Mouse (Mus musculus) frontal cortex, postnatal 25 days (tissue): ENCODE data around the gene Fbxw11.
"Not testable (repeated sequence)": the region's sequence is repeated elsewhere in the genome, so short reads cannot be mapped to it uniquely, and the experiment has no call there.

Experiments
- DNase-seq, 2 experiments: peaks; one replicate each; pipeline ENCODE4 v3.0.0; 2022; ENCODE audit warnings: low spot score in 2 of 2

The Fbxw11 gene

GRCm38 (mm10) chr11:32671480-32671879, 29.0 kb downstream of the Fbxw11 start:
- DNase-seq: no peak

DNA sequence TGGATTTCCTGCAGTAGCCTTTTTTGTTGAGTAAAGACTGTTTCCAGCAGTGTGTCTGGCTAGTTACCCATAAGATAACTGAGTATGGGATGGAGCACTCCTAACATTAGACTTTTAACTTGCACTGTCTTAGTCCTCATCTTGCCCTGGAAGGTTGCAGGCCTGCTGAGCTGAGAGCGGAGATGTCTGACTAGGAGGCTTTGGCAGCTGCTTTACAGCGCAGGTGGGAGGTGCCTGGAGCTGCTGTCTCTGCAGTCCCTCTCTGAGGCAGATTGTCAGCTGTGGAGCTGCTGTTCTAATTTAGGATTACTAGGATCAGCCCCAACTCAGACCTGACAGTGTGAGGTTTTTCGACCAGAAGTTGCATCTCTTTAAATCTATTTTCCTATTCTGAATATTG, 34.3 kb downstream of the Fbxw11 start:
- DNase-seq: peak in 1 of 2 experiments; percentile 37

DNA sequence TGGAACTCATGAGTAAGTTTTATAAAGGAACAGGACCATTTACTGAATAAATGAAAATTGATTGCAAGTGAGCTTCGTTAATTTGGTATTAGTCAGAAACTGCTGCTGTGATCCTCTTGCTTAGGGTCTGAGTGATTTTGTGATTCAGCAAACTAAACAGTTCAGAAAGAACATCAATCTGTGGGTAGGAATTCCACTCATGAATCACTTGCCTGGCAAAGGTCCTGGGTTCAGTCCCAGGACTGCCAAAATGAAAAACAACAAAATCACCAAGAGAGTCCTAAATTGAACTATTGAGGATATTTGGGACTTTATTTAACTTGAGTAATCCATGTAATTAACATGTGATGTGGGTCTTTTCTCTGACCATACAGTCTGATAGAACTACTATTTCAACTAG, 35.3 kb downstream of the Fbxw11 start:
- DNase-seq: no peak

GRCm38 (mm10) chr11:32679091-32679490, 36.6 kb downstream of the Fbxw11 start:
- DNase-seq: not testable (repeated sequence)

- no peak for DNase-seq
Observed at GRCm38 (mm10) chr11:32680014-32680413, 37.5 kb downstream of the Fbxw11 start.

DNA sequence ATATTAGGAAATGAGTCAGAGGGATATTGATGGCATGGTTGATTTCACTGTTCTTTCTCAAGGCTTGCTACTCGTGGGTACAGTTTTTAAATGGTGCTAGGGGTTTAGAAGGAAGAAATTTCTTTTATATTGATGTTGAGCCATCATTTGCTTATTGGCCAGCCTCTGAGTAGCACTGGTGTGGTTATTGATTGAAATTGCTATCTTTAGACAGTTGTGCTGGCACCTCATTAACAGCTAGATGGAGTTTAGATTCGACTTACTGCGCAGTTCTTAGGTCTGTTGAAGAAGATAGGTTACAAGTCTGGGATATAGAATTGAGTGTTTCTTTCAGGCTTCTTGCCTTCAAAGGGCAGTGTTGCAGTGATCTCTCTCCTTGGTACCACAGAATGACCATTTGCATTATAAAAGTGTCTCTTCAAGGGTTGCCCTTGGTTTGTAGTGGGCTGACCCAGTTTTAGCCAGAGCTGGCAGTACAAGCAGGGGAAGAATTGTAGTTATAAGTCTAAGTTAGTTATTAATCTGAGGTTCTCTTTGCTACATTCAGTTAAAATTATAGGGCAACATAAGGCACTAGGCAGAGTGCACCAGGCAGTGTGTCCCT, 38.8 kb downstream of the Fbxw11 start:
- DNase-seq: no peak

DNA sequence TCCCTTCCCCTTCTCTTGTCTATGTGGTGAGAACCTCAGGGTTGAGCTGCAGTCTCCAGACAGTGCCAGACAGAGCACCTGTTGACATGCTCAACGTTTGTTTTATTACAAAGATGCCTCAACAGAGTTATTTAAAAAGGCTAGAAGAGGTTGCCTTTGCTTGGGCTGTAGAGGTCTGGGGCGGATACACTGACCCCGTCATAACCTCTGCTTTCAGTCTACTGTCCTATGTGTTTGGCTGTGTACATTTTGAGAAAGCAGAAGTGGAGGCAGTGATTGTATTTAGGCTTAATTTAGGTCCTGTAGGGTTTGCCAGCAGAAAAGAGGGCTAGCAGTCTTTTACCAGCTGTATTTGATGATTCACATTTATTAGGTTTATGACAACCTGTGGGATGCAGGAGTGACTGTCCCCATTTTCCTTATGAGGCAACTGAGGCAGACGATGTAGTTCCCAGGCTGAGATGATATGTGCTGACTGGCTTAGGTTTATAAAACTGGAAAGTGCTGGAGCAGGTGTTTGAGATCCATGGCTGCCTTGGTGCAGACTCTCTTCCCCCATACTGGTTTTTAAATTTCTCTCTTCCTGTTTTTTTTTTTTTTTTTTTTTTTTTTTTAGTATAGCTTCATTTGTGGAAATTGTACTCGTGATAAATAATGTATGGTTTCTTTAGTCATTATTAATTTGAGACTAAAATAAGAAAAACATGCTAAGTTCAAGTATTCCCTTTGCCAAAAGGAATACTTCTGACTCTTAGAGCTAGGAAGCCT, 40.0 kb downstream of the Fbxw11 start:
- DNase-seq: no peak

- no peak for DNase-seq
Observed at GRCm38 (mm10) chr11:32684690-32685254, 42.2 kb downstream of the Fbxw11 start.

- DNase-seq: no peak
Observed at GRCm38 (mm10) chr11:32688245-32688855, 45.8 kb downstream of the Fbxw11 start.

GRCm38 (mm10) chr11:32689510-32689909, 47.0 kb downstream of the Fbxw11 start:
- no peak for DNase-seq

GRCm38 (mm10) chr11:32692834-32693233, 50.3 kb downstream of the Fbxw11 start:
- DNase-seq: no peak

DNA sequence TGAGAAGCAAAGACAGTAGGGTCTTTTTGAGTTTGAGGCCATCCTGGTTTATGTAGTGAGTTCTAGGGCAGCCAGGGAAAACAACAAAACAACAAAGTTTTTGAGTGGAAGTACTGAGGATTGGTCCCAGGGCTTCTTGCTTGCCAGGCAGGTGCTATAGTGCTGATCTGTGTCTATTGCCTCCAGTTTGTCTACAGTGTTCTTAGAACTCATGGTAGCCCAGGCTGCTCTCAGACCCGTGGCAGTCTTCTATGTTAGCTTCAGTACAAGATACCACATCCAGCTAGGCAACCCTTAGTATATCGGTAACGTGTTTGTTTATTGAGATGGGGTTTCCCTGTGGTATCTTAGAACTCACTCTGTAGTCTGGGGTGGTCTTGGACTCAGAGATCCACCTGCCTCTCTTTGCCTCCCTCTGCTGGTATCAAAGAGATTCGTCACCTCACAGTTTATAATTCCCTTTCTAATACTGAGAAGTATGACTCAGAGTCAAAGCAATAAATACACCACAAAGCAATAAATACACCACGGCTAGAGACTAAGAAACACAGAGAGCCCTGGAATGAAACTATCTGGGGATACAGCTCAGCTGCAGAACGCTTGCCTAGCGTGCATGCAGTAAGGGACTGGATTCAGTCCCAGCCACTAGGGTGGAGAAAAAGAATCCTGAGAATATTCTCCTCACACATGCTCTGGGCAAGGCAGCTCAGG, 51.1 kb downstream of the Fbxw11 start:
- no peak for DNase-seq

DNA sequence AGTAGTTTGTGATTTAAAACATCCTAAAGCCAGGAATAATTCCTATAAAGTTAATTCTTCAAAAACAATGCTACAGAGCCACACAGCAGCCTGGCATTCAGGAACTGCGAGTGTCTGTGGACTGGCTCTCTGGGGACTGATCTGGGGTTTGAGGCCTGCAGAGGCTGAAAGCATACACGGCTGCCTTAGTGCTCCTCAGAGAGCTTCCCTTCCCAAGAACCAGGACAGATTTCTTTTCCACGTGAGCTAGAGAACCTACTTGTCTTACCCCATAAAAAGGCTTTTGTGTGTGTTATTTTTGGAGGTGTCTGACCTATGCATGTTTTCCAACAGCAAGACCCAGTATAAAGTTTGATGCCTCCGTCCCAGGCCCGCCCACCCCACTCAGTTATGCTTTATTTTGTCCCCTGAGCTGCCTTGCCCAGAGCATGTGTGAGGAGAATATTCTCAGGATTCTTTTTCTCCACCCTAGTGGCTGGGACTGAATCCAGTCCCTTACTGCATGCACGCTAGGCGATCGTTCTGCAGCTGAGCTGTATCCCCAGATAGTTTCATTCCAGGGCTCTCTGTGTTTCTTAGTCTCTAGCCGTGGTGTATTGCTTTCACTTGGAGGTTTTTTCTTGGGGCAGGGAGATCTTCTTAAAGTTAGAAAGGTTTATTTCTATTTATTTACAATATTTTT, 51.9 kb downstream of the Fbxw11 start:
- DNase-seq: not testable (repeated sequence)

- no peak for DNase-seq
Observed at GRCm38 (mm10) chr11:32696446-32697090, 54.0 kb downstream of the Fbxw11 start.

- DNase-seq: no peak
Observed at GRCm38 (mm10) chr11:32697695-32698094, 55.2 kb downstream of the Fbxw11 start.

DNA sequence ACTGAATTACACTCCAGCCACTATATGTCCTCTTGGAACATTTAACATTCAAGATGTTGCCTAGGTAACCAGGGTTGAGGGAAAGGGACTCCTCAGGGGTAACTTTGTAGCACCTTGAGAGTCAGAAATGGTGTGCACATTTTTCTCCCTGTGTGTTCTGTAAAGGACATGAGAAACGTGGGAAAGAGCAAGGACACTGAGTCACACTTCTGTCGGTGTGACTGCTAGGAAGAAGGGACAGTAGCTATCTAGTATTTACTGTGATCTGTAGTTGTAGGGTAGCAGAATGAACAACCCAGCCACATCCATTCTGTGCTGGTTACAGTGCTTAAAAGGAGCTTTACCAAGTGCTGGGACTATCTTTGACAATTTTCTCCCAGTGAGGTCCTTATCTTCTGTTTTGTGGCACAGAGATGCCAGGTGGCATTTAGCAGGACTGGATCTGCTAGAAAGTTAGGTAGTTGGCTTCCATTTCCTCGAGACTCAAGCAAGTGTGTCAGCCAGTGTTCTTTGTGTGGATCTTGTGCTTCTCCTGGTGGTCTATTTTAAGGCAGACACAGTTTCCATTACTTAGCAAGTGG, 57.5 kb downstream of the Fbxw11 start:
- DNase-seq: no peak

DNA sequence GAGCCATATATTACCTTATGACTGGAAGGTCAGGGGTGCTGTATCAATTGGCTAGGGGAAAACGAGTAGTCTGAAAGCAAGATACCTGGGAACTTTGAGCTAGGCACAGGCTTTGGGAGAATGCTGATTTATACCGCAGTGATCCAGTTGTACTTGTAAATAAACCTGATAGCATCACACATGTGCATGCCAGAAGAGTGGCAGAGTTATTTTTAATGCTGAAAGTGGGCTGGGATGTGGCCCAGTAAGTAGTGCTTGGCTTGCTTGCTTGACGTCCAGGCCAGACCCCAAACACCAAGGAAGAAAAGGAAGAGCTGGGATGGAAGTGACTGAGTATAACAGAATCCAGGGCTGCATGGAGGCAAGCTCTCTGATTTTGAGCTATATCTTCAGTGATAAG, 59.0 kb downstream of the Fbxw11 start:
- DNase-seq: no peak

GRCm38 (mm10) chr11:32704241-32704890, 61.8 kb downstream of the Fbxw11 start:
- DNase-seq: no peak

DNA sequence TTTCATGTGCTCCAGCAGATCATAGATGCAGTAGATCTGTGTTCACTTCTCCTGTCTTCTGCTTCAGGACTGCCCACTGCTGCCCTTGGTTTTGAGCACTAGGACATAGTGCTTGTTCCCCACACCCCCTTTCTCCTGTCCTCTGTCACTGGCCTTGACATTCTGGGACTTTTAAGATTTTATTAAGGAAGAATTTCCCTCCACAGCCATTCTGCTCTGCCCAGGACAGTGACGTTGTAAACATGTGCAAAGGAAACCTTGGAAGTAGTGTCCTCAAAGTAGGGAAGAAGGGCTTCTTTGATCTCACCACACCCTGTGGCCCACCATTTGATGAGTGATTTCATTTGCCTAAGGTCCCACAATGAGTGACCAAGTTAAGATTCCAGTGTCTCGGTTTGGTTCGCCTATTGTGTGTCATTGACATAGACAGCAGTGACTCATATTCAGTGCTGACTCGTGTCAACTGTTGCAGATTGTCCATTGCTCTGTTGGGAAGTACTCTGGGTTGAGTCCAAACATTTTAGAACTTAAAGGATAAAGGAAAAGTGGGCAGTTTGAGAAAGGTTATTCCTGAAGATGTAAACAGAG, 64.0 kb downstream of the Fbxw11 start:
- DNase-seq: no peak

GRCm38 (mm10) chr11:32707481-32707880, 65.0 kb downstream of the Fbxw11 start:
- DNase-seq: no peak
